Mouse (Mus musculus) spleen, adult 2 months (tissue): ENCODE results near the gene Pphln1.

Experiments used
- CTCF ChIP-seq: fragments of 200-500 bp; IDR thresholded peaks from 2 replicates; pipeline ENCODE4 v1.5.1; 2011; ENCODE audit warnings: mild to moderate bottlenecking, inconsistent platforms; ENCODE audit not compliant: insufficient read depth, insufficient read length, insufficient replicate concordance; ENCODE audit errors: extremely low read depth
- POLR2A ChIP-seq: fragments of 200-500 bp; IDR thresholded peaks from 2 replicates; pipeline ENCODE4 v1.6.1; 2011; ENCODE audit warnings: low read depth, low read length, inconsistent platforms

- TF ChIP-seq CTCF (no peak), POLR2A (no peak)
These were observed 14.3 kb downstream of the Pphln1 start for GRCm38 (mm10) chr15:93412445-93412844.
